Mouse (Mus musculus): ENCODE results near the gene Foxred1. TPM values are rescaled to one million over a fixed set of nuclear protein-coding genes. Genes with fewer than 3 reads are reported as not detected.

Gene Foxred1
- polyA plus RNA-seq, 1 experiment from 2014 or later, result 40.4 TPM

DNA sequence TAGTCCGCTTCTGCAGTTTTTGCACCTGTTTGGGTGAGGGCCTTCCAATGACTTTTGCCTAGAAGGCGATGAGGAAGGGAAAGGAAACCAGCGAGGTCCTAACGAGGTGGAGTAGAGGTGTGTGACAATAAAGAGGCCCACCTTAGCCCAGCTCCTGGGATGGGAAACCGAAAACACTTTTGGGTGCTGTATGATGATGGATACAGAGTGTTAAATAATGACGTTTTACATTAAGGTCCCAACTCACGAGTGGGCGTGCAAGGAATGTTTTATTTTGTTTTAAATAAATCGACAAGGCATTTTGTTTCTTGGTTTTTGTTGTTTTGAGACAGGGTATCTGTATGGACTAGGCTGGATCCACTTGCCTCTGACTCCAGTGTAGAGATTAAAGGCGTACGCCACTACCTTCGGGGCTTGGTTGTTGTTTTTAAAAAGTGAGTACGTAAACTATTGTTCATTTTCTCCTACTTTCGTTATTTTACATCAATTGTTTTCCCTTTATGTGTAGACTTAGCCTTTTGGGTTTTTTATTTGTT, 34.7 kb downstream of the Foxred1 start:
- Histone ChIP-seq H3K27me3 (ENCODE audit: control insufficient read depth, insufficient read depth, low read length) (no peaks in the 10 kb centered on the region), H3K9ac (peak overlapping the region; percentile 67), H3K4me2 (replicated peaks) (peak overlapping the region; percentile 91), H3K36me3 (replicated peaks; ENCODE audit: control insufficient read depth, insufficient read depth) (no peaks in the 10 kb centered on the region), H3K9me3 (ENCODE audit: control insufficient read depth, low read length) (no peaks in the 10 kb centered on the region), H3K4me3 (replicated peaks; ENCODE audit: low read length) (peak overlapping the region; percentile 69), H3K27ac (peak overlapping the region; percentile 93), H3K4me1 (replicated peaks; ENCODE audit: control insufficient read depth, insufficient read depth, low read length) (peaks cover 10% of the 10 kb centered on the region)
- WGBS, result 45% methylated on average over 14 of the region's 14 CpGs
- peak; percentile 21; the same call in 1 of the 2 replicates for ATAC-seq (ENCODE audit: low FRiP score)
- DNase-seq (ENCODE audit: low spot score), result no peak

DNA sequence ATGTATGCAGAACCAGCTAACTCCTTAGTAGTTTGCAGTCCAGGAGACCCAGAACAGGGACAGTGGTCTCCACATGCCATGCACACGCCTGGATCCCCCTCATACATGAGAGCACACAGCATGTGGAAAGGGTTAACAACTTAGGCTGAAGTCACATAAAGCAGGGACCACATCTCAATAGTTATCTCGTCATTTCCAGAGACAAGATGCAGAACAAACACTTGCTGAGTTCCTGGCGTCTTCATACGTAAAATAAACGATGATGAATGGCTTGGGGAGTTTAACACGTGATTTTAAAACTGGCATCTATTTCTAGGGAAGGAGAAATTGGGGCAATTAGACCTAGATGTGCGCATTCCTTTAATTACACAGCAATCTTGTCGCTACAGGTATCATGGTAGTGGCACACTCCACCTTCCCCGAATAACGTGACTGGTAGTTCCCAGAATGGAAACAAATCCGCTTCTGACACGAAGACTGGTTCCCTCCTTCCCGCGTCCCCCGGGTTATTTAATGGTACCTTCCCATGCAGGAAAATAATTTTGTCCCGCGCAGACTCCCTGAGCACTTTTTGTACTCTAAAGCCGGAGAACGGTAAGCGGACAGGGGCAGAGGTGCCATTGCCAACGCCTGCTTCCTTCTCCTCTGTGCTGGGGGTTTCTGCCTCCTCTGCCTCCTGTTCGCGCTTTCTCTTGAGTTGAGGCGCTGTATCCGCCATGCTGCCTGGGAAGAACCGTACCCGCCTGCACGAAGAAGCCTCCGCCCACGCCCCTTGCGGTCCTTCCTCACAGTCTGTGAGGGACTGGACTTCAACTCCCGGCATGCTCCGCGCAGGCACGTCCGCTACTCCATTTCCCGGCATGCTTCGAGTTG, 35.4 kb downstream of the Foxred1 start, which contains the start of gene Dcps:
TSS of gene Dcps (minus strand) at position 811 of the 873 bp plus-strand sequence.
- DNase-seq (ENCODE audit: low spot score), result peak; percentile 93
- Histone ChIP-seq H3K36me3 (replicated peaks; ENCODE audit: control insufficient read depth, insufficient read depth) (peaks cover 6% of the 10 kb centered on the region; the same call in 1 of the 2 replicates), H3K27ac (peak within 1 kb of the TSS; percentile 93), H3K9ac (peak within 1 kb of the TSS; percentile 67), H3K4me3 (replicated peaks; ENCODE audit: low read length) (peak within 1 kb of the TSS; percentile 69), H3K4me2 (replicated peaks) (peak within 1 kb of the TSS; percentile 91), H3K4me1 (replicated peaks; ENCODE audit: control insufficient read depth, insufficient read depth, low read length) (peaks cover 10% of the 10 kb centered on the region), H3K27me3 (ENCODE audit: control insufficient read depth, insufficient read depth, low read length) (no peaks in the 10 kb centered on the region), H3K9me3 (ENCODE audit: control insufficient read depth, low read length) (no peaks in the 10 kb centered on the region)
- under 1% methylated on average over 38 of the region's 38 CpGs for WGBS
- ATAC-seq (ENCODE audit: low FRiP score), result peak; percentile 97

DNA sequence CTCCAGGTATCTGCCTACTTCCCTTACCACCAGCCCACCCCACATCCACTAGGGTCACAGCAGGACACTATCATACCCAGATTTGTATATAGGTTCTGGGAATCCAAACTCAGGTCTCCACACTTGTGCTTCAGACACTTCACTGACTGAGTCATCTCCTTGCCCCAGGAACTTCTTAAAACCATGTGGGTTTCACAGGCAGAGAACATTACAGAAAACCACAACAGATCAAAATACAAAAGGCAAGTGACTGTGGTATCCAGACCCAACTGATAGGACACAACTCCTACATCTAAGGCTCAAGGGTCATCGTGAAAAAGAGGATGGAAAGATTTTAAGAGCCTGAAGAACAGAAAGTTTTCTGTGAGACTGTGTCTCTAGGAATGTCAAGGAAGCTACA, 37.5 kb downstream of the Foxred1 start:
- H3K9me3 ChIP-seq (ENCODE audit: control insufficient read depth, low read length), result no peaks in the 10 kb centered on the region
- WGBS, result 97% methylated on average over 1 of the region's 1 CpGs
- H3K27me3 ChIP-seq (ENCODE audit: control insufficient read depth, insufficient read depth, low read length), result no peaks in the 10 kb centered on the region
- no peak overlapping the region for H3K9ac ChIP-seq
- no peak overlapping the region for H3K27ac ChIP-seq
- H3K36me3 ChIP-seq (replicated peaks; ENCODE audit: control insufficient read depth, insufficient read depth), result peaks cover 16% of the 10 kb centered on the region; the same call in 1 of the 2 replicates
- H3K4me1 ChIP-seq (replicated peaks; ENCODE audit: control insufficient read depth, insufficient read depth, low read length), result peaks cover 10% of the 10 kb centered on the region
- H3K4me2 ChIP-seq (replicated peaks), result no peak overlapping the region
- no peak for ATAC-seq (ENCODE audit: low FRiP score)
- no peak overlapping the region for H3K4me3 ChIP-seq (replicated peaks; ENCODE audit: low read length)
- DNase-seq (ENCODE audit: low spot score), result no peak

DNA sequence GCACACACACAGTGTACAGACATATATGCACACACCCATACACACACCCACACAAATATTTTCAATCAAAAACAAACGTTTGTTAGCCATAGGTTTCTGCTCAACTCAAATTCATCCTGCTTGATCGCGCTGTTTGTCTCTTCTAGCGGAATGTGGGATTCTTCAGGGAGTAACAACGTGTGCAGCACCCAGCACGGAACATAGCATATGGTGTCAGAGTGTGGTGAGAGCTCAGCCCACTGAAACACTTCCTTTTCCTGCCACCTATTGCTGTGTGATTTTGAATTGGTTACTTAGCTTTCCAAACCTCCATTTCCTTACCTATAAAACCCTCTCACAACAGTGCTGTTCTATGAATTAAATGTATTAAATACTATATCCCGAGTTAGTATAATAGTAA, 40.8 kb downstream of the Foxred1 start:
- Histone ChIP-seq H3K4me2 (replicated peaks) (no peak overlapping the region), H3K4me3 (replicated peaks; ENCODE audit: low read length) (no peak overlapping the region), H3K27ac (no peak overlapping the region), H3K9me3 (ENCODE audit: control insufficient read depth, low read length) (no peaks in the 10 kb centered on the region), H3K27me3 (ENCODE audit: control insufficient read depth, insufficient read depth, low read length) (no peaks in the 10 kb centered on the region), H3K4me1 (replicated peaks; ENCODE audit: control insufficient read depth, insufficient read depth, low read length) (peaks cover 8% of the 10 kb centered on the region), H3K9ac (no peak overlapping the region), H3K36me3 (replicated peaks; ENCODE audit: control insufficient read depth, insufficient read depth) (peaks cover 16% of the 10 kb centered on the region; the same call in 1 of the 2 replicates)
- DNase-seq (ENCODE audit: low spot score) (no peak), ATAC-seq (ENCODE audit: low FRiP score) (no peak)
- WGBS, result 94% methylated on average over 7 of the region's 7 CpGs

DNA sequence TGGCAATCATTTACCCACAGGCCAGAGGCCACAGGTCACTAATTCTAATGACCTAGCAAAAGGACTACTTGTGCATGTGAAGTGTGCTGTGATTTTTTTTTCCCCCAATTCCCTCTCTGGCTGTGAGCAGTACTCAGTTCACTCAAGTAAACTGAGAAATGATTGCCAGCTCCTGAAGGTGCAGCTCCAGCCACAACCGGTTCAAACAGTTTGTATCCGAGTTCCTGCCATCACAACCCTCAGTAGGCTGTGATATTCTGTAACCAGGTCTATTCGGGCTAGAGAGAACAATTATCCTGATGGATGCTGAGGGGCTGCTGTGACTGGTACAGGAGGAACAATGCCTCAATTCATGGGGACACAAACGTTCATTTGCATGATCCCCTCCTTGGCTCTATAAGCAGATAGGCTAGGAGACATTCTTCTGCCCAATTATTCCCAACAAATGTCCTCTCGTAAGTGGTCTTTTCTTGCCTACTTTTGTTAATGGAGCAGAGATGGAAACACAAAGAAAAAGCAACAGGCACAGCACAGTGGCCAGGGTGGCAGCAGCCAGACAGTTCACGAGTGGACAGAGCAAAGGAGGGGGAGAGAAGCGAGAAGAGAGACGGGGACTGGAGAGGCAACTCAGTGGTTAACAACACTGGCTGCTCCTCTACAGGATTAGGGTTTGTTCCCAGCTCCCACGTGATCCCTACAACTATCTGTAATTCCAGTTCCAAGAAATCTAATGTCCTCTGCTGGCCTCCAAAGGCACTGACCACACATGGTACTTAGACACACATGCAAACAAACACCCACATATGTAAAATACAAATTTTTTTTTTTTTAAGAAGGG, 43.8 kb downstream of the Foxred1 start:
- no peak for DNase-seq (ENCODE audit: low spot score)
- 19% methylated on average over 9 of the region's 9 CpGs for WGBS
- peak; percentile 52; the same call in 1 of the 2 replicates for ATAC-seq (ENCODE audit: low FRiP score)

DNA sequence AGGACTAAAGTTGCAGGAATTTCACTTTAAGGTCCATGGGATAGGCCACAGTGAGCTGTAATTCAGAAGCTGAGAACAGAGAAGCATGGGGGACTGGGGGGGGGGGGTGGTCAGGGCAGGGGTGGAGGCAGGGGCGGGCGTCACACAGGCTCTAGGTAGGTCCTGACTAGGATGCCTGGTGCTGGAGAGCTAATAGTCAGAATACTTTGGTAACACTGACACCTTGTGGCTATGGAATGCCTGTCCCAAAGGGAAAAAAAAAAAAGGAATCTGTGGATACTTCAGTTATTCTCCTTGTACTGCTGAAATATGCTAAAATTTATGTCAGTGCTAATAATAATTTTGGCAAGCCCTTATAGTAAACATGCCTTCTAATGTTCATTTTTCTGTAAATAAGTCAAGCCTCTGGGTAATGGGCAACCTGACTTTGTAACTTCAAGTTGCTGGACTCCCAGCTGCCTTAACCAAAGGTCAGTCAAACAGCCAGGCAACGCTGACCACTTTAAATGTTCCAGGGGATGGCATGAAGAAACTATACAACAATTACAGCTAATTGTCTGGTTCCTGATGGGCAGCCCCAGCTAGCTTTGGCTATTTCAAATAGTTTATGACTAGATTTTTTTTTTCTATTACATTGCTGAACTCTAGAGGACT, 44.6 kb downstream of the Foxred1 start:
- 24% methylated on average over 3 of the region's 3 CpGs for WGBS
- Histone ChIP-seq H3K4me2 (replicated peaks) (no peak overlapping the region), H3K27ac (no peak overlapping the region), H3K9ac (no peak overlapping the region), H3K4me1 (replicated peaks; ENCODE audit: control insufficient read depth, insufficient read depth, low read length) (no peaks in the 10 kb centered on the region), H3K27me3 (ENCODE audit: control insufficient read depth, insufficient read depth, low read length) (no peaks in the 10 kb centered on the region), H3K4me3 (replicated peaks; ENCODE audit: low read length) (no peak overlapping the region), H3K9me3 (ENCODE audit: control insufficient read depth, low read length) (no peaks in the 10 kb centered on the region), H3K36me3 (replicated peaks; ENCODE audit: control insufficient read depth, insufficient read depth) (peaks cover 22% of the 10 kb centered on the region)
- ATAC-seq (ENCODE audit: low FRiP score), result peak; percentile 72; the same call in 1 of the 2 replicates
- DNase-seq (ENCODE audit: low spot score), result peak; percentile 72

More for the DNA sequence above, 43.8 kb downstream of the Foxred1 start:
- no peaks in the 10 kb centered on the region for H3K9me3 ChIP-seq (ENCODE audit: control insufficient read depth, low read length)
- no peak overlapping the region for H3K4me2 ChIP-seq (replicated peaks)
- peaks cover 22% of the 10 kb centered on the region for H3K36me3 ChIP-seq (replicated peaks; ENCODE audit: control insufficient read depth, insufficient read depth)
- no peaks in the 10 kb centered on the region for H3K4me1 ChIP-seq (replicated peaks; ENCODE audit: control insufficient read depth, insufficient read depth, low read length)
- H3K27ac ChIP-seq, result no peak overlapping the region
- no peak overlapping the region for H3K9ac ChIP-seq
- no peaks in the 10 kb centered on the region for H3K27me3 ChIP-seq (ENCODE audit: control insufficient read depth, insufficient read depth, low read length)
- no peak overlapping the region for H3K4me3 ChIP-seq (replicated peaks; ENCODE audit: low read length)

DNA sequence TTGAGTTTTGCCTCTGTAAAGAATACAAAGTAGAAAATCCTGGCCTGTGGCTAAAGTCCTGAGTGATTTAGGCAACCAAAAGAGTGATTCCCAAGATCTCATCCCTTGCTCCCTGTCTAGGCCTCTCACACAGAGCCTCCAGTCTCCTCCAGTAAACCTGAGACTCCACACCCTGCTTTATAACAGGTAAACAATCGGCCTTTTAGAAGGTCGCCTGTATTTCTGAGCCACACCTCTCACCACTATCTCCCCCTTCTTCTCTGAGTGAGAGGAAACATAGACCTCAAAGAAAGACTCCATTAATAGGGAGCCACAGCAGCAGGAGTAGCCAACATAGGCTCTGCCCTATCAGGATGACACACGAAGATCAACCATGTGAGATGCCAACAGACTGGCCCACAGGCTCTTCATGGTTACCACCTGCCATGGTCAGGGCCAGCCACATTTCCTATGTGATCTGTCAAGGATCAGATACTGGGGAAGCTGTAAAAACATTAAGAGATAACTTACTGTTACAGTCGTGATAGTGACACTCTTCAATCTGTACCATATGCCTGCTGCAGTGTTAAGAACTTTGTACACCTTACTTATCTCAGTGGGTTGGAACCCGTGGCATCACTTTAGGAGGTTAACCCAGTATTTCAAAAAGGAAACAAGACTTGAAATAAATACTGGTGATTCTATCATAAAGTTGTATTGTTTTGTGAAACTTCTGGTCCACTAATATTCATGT, 46.5 kb downstream of the Foxred1 start:
- H3K9ac ChIP-seq, result no peak overlapping the region
- H3K4me1 ChIP-seq (replicated peaks; ENCODE audit: control insufficient read depth, insufficient read depth, low read length), result no peaks in the 10 kb centered on the region
- peaks cover 6% of the 10 kb centered on the region for H3K36me3 ChIP-seq (replicated peaks; ENCODE audit: control insufficient read depth, insufficient read depth)
- 82% methylated on average over 5 of the region's 5 CpGs for WGBS
- H3K27ac ChIP-seq, result no peak overlapping the region
- H3K27me3 ChIP-seq (ENCODE audit: control insufficient read depth, insufficient read depth, low read length), result no peaks in the 10 kb centered on the region
- ATAC-seq (ENCODE audit: low FRiP score), result no peak
- no peak overlapping the region for H3K4me3 ChIP-seq (replicated peaks; ENCODE audit: low read length)
- H3K4me2 ChIP-seq (replicated peaks), result no peak overlapping the region
- H3K9me3 ChIP-seq (ENCODE audit: control insufficient read depth, low read length), result no peaks in the 10 kb centered on the region
- DNase-seq (ENCODE audit: low spot score), result no peak

DNA sequence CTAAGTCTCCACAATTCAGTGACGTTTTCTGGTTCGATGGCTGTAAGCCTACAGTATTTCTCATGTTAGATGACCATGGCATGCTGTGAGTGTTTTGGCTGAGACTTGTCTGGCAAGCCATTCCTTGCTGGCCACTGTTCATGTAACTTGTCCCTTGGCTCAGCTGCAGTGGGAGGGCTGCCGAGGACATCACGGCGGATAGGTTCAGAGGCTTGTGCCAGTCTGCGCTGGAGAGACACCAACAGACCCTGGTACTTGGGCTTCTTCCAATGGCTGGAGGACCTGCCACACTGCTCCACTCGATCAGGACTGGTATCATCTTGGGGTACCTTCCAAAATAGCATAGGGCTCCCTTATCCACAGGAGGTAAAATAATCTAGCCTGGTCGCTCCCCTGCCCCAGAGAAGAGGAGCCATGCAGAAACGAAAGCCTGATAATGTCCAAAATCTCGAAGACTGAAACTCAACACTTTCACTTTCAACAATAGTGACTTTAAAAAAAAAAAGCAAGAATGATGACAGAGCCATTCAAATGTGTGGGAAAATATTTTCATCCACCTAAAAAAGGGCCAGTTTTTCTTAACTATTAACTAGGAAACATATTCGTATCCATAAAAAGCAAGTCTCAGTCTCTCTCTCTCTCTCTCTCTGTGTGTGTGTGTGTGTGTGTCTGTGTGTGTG, 47.7 kb downstream of the Foxred1 start:
- H3K4me1 ChIP-seq (replicated peaks; ENCODE audit: control insufficient read depth, insufficient read depth, low read length), result no peaks in the 10 kb centered on the region
- no peaks in the 10 kb centered on the region for H3K9me3 ChIP-seq (ENCODE audit: control insufficient read depth, low read length)
- H3K27me3 ChIP-seq (ENCODE audit: control insufficient read depth, insufficient read depth, low read length), result no peaks in the 10 kb centered on the region
- H3K4me2 ChIP-seq (replicated peaks), result no peak overlapping the region
- ATAC-seq (ENCODE audit: low FRiP score) (no peak), DNase-seq (ENCODE audit: low spot score) (no peak)
- H3K27ac ChIP-seq, result no peak overlapping the region
- H3K9ac ChIP-seq, result no peak overlapping the region
- WGBS, result 93% methylated on average over 11 of the region's 11 CpGs
- H3K4me3 ChIP-seq (replicated peaks; ENCODE audit: low read length), result no peak overlapping the region
- H3K36me3 ChIP-seq (replicated peaks; ENCODE audit: control insufficient read depth, insufficient read depth), result peaks cover 6% of the 10 kb centered on the region; the same call in 1 of the 2 replicates
